Mouse (Mus musculus) ES-E14 (cell line): ENCODE results near the gene Gm28035. TPM values are rescaled to one million over a fixed set of nuclear protein-coding genes. Genes with fewer than 3 reads are reported as not detected.

Experiments used
- DNase-seq: peaks from one replicate; pipeline ENCODE4 v3.0.0-alpha.2; 2013; ENCODE audit warnings: low read depth, low spot score
- H3K27ac ChIP-seq: 2 replicates; pipeline ENCODE4 v1.5.1; 2012; ENCODE audit warnings: low read depth, mild to moderate bottlenecking, low read length, moderate library complexity, mixed read lengths; ENCODE audit not compliant: poor library complexity, insufficient read depth, severe bottlenecking
- H3K36me3 ChIP-seq: 2 replicates; pipeline ENCODE4 v1.6.1; 2012; ENCODE audit warnings: mild to moderate bottlenecking, low read length, moderate library complexity, mixed read lengths; ENCODE audit not compliant: control insufficient read depth, poor library complexity, insufficient read depth, severe bottlenecking
- H3K4me1 ChIP-seq, 2 experiments: fragments of 150-350 bp in 1 of 2; sonication (generic) in 1 of 2; 2 replicates each; pipeline ENCODE4 v1.6.1; 2012; ENCODE audit warnings: low read length in 2 of 2, mild to moderate bottlenecking in 1 of 2, mixed read lengths in 1 of 2; ENCODE audit not compliant: control insufficient read depth in 2 of 2, insufficient read depth in 2 of 2, poor library complexity in 1 of 2
- H3K4me3 ChIP-seq, 2 experiments: fragments of 150-350 bp in 1 of 2; sonication (generic) in 1 of 2; 2 replicates each; pipeline ENCODE4 v1.5.1; 2012; ENCODE audit warnings: low read length in 2 of 2, low read depth in 1 of 2, mild to moderate bottlenecking in 1 of 2, mixed read lengths in 1 of 2; ENCODE audit not compliant: insufficient read depth in 1 of 2, poor library complexity in 1 of 2, severe bottlenecking in 1 of 2
- H3K9ac ChIP-seq: 2 replicates; pipeline ENCODE4 v1.6.1; 2012; ENCODE audit warnings: low read depth, mild to moderate bottlenecking, low read length, mixed read lengths; ENCODE audit not compliant: poor library complexity, insufficient read depth, severe bottlenecking
- H3K9me3 ChIP-seq: fragments of 150-350 bp; sonication (generic); 2 replicates; pipeline ENCODE4 v1.6.1; 2012; ENCODE audit warnings: low read depth, mild to moderate bottlenecking, low read length; ENCODE audit not compliant: control insufficient read depth, insufficient read depth
- CHD2 ChIP-seq: IDR thresholded peaks from 2 replicates; pipeline ENCODE4 v1.6.1; 2014; ENCODE audit warnings: mild to moderate bottlenecking, low read depth, low read length, inconsistent platforms
- HCFC1 ChIP-seq: IDR thresholded peaks from 2 replicates; pipeline ENCODE4 v1.6.1; 2012; ENCODE audit warnings: low read length, inconsistent platforms, borderline replicate concordance; ENCODE audit not compliant: insufficient read depth
- MAFK ChIP-seq: IDR thresholded peaks from 2 replicates; pipeline ENCODE4 v1.6.1; 2014; ENCODE audit warnings: mild to moderate bottlenecking, low read depth, low read length, inconsistent platforms; ENCODE audit not compliant: insufficient read depth
- ZC3H11A ChIP-seq: IDR thresholded peaks from 2 replicates; pipeline ENCODE4 v1.6.1; 2012; ENCODE audit warnings: low read depth, mild to moderate bottlenecking, inconsistent platforms, low read length, borderline replicate concordance
- ZNF384 ChIP-seq: IDR thresholded peaks from 2 replicates; pipeline ENCODE4 v1.6.1; 2012; ENCODE audit warnings: low read depth, low read length, inconsistent platforms
- in situ Hi-C, 2 experiments: fragments of 600-800 bp; cut with MboI; formaldehyde crosslinking; loops; one replicate each; pipeline ENCODE4 v1.15.1; 2025; ENCODE audit warnings: low sequenced_read_pairs in 2 of 2, inconsistent platforms in 1 of 2; ENCODE audit not compliant: unreplicated experiment in 2 of 2
- total RNA-seq: library from RNA; depleted of rRNA; stranded (reverse); fragments of 300-350 nt; gene quantifications from 2 replicates; pipeline ENCODE4 v1.2.3, GENCODE M21; 2012

The Gm28035 gene
- total RNA-seq, 1 experiment, result 0.76 TPM

- H3K9me3 ChIP-seq, result no peaks in the 10 kb centered on the region
- no peak for DNase-seq
- no peak overlapping the region for H3K27ac ChIP-seq
- H3K9ac ChIP-seq, result no peak overlapping the region
- H3K4me1 ChIP-seq, result peaks cover 9 to 32% of the 10 kb centered on the region in 2 experiments; a peak in 3 of 4 replicates
- TF ChIP-seq HCFC1 (no peak), ZC3H11A (no peak), ZNF384 (peak; percentile 82), CHD2 (no peak), MAFK (no peak)
- H3K36me3 ChIP-seq, result peaks cover 15% of the 10 kb centered on the region; the same call in 1 of the 2 replicates
- in situ Hi-C loops, result no loop called here
- no peak overlapping the region; a peak in 1 of 4 replicates for H3K4me3 ChIP-seq
Observed at GRCm38 (mm10) chr2:30261921-30262839, 21.8 kb downstream of the Gm28035 start.

- Histone ChIP-seq H3K27ac (no peak overlapping the region), H3K4me3 (no peak overlapping the region), H3K9me3 (no peaks in the 10 kb centered on the region), H3K9ac (no peak overlapping the region), H3K4me1 (peaks cover 9 to 32% of the 10 kb centered on the region in 2 experiments; a peak in 3 of 4 replicates), H3K36me3 (peaks cover 8% of the 10 kb centered on the region; the same call in 1 of the 2 replicates)
- in situ Hi-C loops, result no loop called here
- TF ChIP-seq ZNF384 (0 out of 2 replicates have a peak, but pooled peaks have one; percentile 43), CHD2 (no peak)
- DNase-seq, result no peak
Observed at GRCm38 (mm10) chr2:30262840-30263441, 22.6 kb downstream of the Gm28035 start.

- Histone ChIP-seq H3K9ac (no peak overlapping the region), H3K9me3 (no peaks in the 10 kb centered on the region), H3K4me1 (peaks cover 9 to 29% of the 10 kb centered on the region in 2 experiments; a peak in 3 of 4 replicates), H3K27ac (no peak overlapping the region), H3K36me3 (peaks cover 8% of the 10 kb centered on the region; the same call in 1 of the 2 replicates), H3K4me3 (no peak overlapping the region)
- TF ChIP-seq MAFK (no peak), ZNF384 (no peak), HCFC1 (no peak), ZC3H11A (no peak)
- no peak for DNase-seq
- in situ Hi-C loops, result no loop called here
Observed at GRCm38 (mm10) chr2:30263811-30264210, 23.4 kb downstream of the Gm28035 start.

- in situ Hi-C loops, result no loop called here
- Histone ChIP-seq H3K4me1 (peaks cover 9 to 29% of the 10 kb centered on the region in 2 experiments; a peak in 3 of 4 replicates), H3K4me3 (no peak overlapping the region), H3K9ac (no peak overlapping the region), H3K36me3 (peaks cover 8% of the 10 kb centered on the region; the same call in 1 of the 2 replicates), H3K9me3 (no peaks in the 10 kb centered on the region), H3K27ac (peak overlapping the region; percentile 50)
- TF ChIP-seq HCFC1 (no peak), CHD2 (no peak), ZNF384 (no peak), ZC3H11A (no peak), MAFK (no peak)
- DNase-seq, result no peak
Observed at GRCm38 (mm10) chr2:30264671-30265519, 24.5 kb downstream of the Gm28035 start.
